Mouse (Mus musculus): ENCODE data around the gene Olfr1176. TPM values are rescaled to one million over a fixed set of nuclear protein-coding genes. Genes with fewer than 3 reads are reported as not detected.

Olfr1176 gene
- polyA plus RNA-seq (2014; fragmentation: Nextera tagmentation; extraction: Ambion mirVana) = not detected in 2 replicates

- no peak for ATAC-seq (replicated peaks; ENCODE audit: insufficient number of reproducible peaks, low FRiP score, low TSS enrichment, low read depth)
- 66% methylated on average over 1 of the region's 1 CpGs for WGBS
- H3K4me1 ChIP-seq (ENCODE audit: control insufficient read depth, insufficient read depth, low read length) = no peaks in the 10 kb centered on the region
Measured at GRCm38 (mm10) chr2:88336421-88336820, at the start of gene Olfr1176. Gene Olfr1176 (plus strand): TSS chr2:88336721.

GRCm38 (mm10) chr2:88315035-88315434 lies 21.5 kb upstream of the Olfr1176 start, which contains the start of gene Olfr1174-ps:
Gene Olfr1174-ps (minus strand): TSS chr2:88315135.
- Histone ChIP-seq H3K9me3 (replicated peaks; ENCODE audit: control insufficient read depth, low read length) (no peaks in the 10 kb centered on the region), H3K4me1 (ENCODE audit: control insufficient read depth, insufficient read depth, low read length) (no peaks in the 10 kb centered on the region), H3K27me3 (ENCODE audit: control insufficient read depth, insufficient read depth, low read length) (no peaks in the 10 kb centered on the region), H3K9ac (replicated peaks; ENCODE audit: low read length) (no peak within 1 kb of the TSS), H3K4me3 (ENCODE audit: low read depth, low read length) (no peak within 1 kb of the TSS), H3K36me3 (replicated peaks; ENCODE audit: control insufficient read depth, insufficient read depth, low read depth, low read length) (no peaks in the 10 kb centered on the region), H3K4me2 (ENCODE audit: low read depth, low read length) (no peak within 1 kb of the TSS), H3K27ac (replicated peaks; ENCODE audit: low read depth, low read length) (no peak within 1 kb of the TSS)
- ATAC-seq (replicated peaks; ENCODE audit: insufficient number of reproducible peaks, low FRiP score, low TSS enrichment, low read depth) = no peak
- WGBS = 93% methylated on average over 4 of the region's 4 CpGs
- no peak for DNase-seq (ENCODE audit: low spot score)

More at GRCm38 (mm10) chr2:88336421-88336820, at the start of gene Olfr1176:
- Histone ChIP-seq H3K9me3 (replicated peaks; ENCODE audit: control insufficient read depth, low read length) (no peaks in the 10 kb centered on the region), H3K9ac (replicated peaks; ENCODE audit: low read length) (no peak within 1 kb of the TSS), H3K27me3 (ENCODE audit: control insufficient read depth, insufficient read depth, low read length) (no peaks in the 10 kb centered on the region), H3K27ac (replicated peaks; ENCODE audit: low read depth, low read length) (no peak within 1 kb of the TSS), H3K4me2 (ENCODE audit: low read depth, low read length) (no peak within 1 kb of the TSS), H3K36me3 (replicated peaks; ENCODE audit: control insufficient read depth, insufficient read depth, low read depth, low read length) (no peaks in the 10 kb centered on the region), H3K4me3 (ENCODE audit: low read depth, low read length) (no peak within 1 kb of the TSS)
- DNase-seq (ENCODE audit: low spot score) = no peak

GRCm38 (mm10) chr2:88327115-88327514 lies 9.4 kb upstream of the Olfr1176 start, which contains the start of gene Olfr1175-ps:
Gene Olfr1175-ps (minus strand): TSS chr2:88327215.
- 83% methylated on average over 2 of the region's 2 CpGs for WGBS
- ATAC-seq (replicated peaks; ENCODE audit: insufficient number of reproducible peaks, low FRiP score, low TSS enrichment, low read depth) (no peak), DNase-seq (ENCODE audit: low spot score) (no peak)
- no peak within 1 kb of the TSS for H3K4me3 ChIP-seq (ENCODE audit: low read depth, low read length)
- no peaks in the 10 kb centered on the region for H3K9me3 ChIP-seq (replicated peaks; ENCODE audit: control insufficient read depth, low read length)
- H3K27ac ChIP-seq (replicated peaks; ENCODE audit: low read depth, low read length) = no peak within 1 kb of the TSS
- no peaks in the 10 kb centered on the region for H3K4me1 ChIP-seq (ENCODE audit: control insufficient read depth, insufficient read depth, low read length)
- H3K36me3 ChIP-seq (replicated peaks; ENCODE audit: control insufficient read depth, insufficient read depth, low read depth, low read length) = no peaks in the 10 kb centered on the region
- no peak within 1 kb of the TSS for H3K9ac ChIP-seq (replicated peaks; ENCODE audit: low read length)
- H3K4me2 ChIP-seq (ENCODE audit: low read depth, low read length) = no peak within 1 kb of the TSS
- H3K27me3 ChIP-seq (ENCODE audit: control insufficient read depth, insufficient read depth, low read length) = no peaks in the 10 kb centered on the region

- Histone ChIP-seq H3K9me3 (replicated peaks; ENCODE audit: control insufficient read depth, low read length) (no peaks in the 10 kb centered on the region), H3K36me3 (replicated peaks; ENCODE audit: control insufficient read depth, insufficient read depth, low read depth, low read length) (no peaks in the 10 kb centered on the region), H3K9ac (replicated peaks; ENCODE audit: low read length) (no peak within 1 kb of the TSS), H3K4me2 (ENCODE audit: low read depth, low read length) (no peak within 1 kb of the TSS), H3K27me3 (ENCODE audit: control insufficient read depth, insufficient read depth, low read length) (no peaks in the 10 kb centered on the region), H3K27ac (replicated peaks; ENCODE audit: low read depth, low read length) (no peak within 1 kb of the TSS), H3K4me3 (ENCODE audit: low read depth, low read length) (no peak within 1 kb of the TSS), H3K4me1 (ENCODE audit: control insufficient read depth, insufficient read depth, low read length) (no peaks in the 10 kb centered on the region)
- DNase-seq (ENCODE audit: low spot score) (no peak), ATAC-seq (replicated peaks; ENCODE audit: insufficient number of reproducible peaks, low FRiP score, low TSS enrichment, low read depth) (no peak)
- 88% methylated on average over 1 of the region's 1 CpGs for WGBS
Measured at GRCm38 (mm10) chr2:88346392-88346791, 9.9 kb downstream of the Olfr1176 start, which contains the start of gene Olfr1177-ps. Gene Olfr1177-ps (minus strand): TSS chr2:88346492.

GRCm38 (mm10) chr2:88356304-88356703 lies 19.8 kb downstream of the Olfr1176 start:
- no peak overlapping the region for H3K4me3 ChIP-seq (ENCODE audit: low read depth, low read length)
- no peaks in the 10 kb centered on the region for H3K9me3 ChIP-seq (replicated peaks; ENCODE audit: control insufficient read depth, low read length)
- no peak overlapping the region for H3K27ac ChIP-seq (replicated peaks; ENCODE audit: low read depth, low read length)
- DNase-seq (ENCODE audit: low spot score) = peak; percentile 69
- WGBS = 6% methylated on average over 2 of the region's 2 CpGs
- H3K4me1 ChIP-seq (ENCODE audit: control insufficient read depth, insufficient read depth, low read length) = no peaks in the 10 kb centered on the region
- H3K9ac ChIP-seq (replicated peaks; ENCODE audit: low read length) = no peak overlapping the region
- ATAC-seq (replicated peaks; ENCODE audit: insufficient number of reproducible peaks, low FRiP score, low TSS enrichment, low read depth) = no peak
- no peak overlapping the region for H3K4me2 ChIP-seq (ENCODE audit: low read depth, low read length)
- H3K27me3 ChIP-seq (ENCODE audit: control insufficient read depth, insufficient read depth, low read length) = no peaks in the 10 kb centered on the region
- H3K36me3 ChIP-seq (replicated peaks; ENCODE audit: control insufficient read depth, insufficient read depth, low read depth, low read length) = no peaks in the 10 kb centered on the region

- 89% methylated on average over 1 of the region's 1 CpGs for WGBS
- H3K4me3 ChIP-seq (ENCODE audit: low read depth, low read length) = no peak within 1 kb of the TSS
- no peak within 1 kb of the TSS for H3K27ac ChIP-seq (replicated peaks; ENCODE audit: low read depth, low read length)
- H3K36me3 ChIP-seq (replicated peaks; ENCODE audit: control insufficient read depth, insufficient read depth, low read depth, low read length) = no peaks in the 10 kb centered on the region
- ATAC-seq (replicated peaks; ENCODE audit: insufficient number of reproducible peaks, low FRiP score, low TSS enrichment, low read depth) (no peak), DNase-seq (ENCODE audit: low spot score) (no peak)
- H3K9ac ChIP-seq (replicated peaks; ENCODE audit: low read length) = no peak within 1 kb of the TSS
- H3K9me3 ChIP-seq (replicated peaks; ENCODE audit: control insufficient read depth, low read length) = no peaks in the 10 kb centered on the region
- H3K27me3 ChIP-seq (ENCODE audit: control insufficient read depth, insufficient read depth, low read length) = no peaks in the 10 kb centered on the region
- H3K4me1 ChIP-seq (ENCODE audit: control insufficient read depth, insufficient read depth, low read length) = no peaks in the 10 kb centered on the region
- H3K4me2 ChIP-seq (ENCODE audit: low read depth, low read length) = no peak within 1 kb of the TSS
Measured at GRCm38 (mm10) chr2:88386762-88387161, 50.2 kb downstream of the Olfr1176 start, which contains the start of gene Olfr1178. Gene Olfr1178 (plus strand): TSS chr2:88387062.

Other genes with a start within 250 kb of the Olfr1176 start
- gene Olfr1164, start 242.8 kb upstream of the Olfr1176 start, polyA plus RNA-seq (2014; fragmentation: Nextera tagmentation; extraction: Ambion mirVana) = not detected in 2 replicates
- gene Olfr1166, start 208.4 kb upstream of the Olfr1176 start, polyA plus RNA-seq (2014; fragmentation: Nextera tagmentation; extraction: Ambion mirVana) = not detected in 2 replicates
- not detected in 2 replicates for gene Olfr1167, start 181.5 kb upstream of the Olfr1176 start, polyA plus RNA-seq (2014; fragmentation: Nextera tagmentation; extraction: Ambion mirVana)
- gene Olfr1168, start 154.8 kb upstream of the Olfr1176 start, polyA plus RNA-seq (2014; fragmentation: Nextera tagmentation; extraction: Ambion mirVana) = not detected in 2 replicates
- not detected in 2 replicates for gene Olfr1170, start 108.4 kb upstream of the Olfr1176 start, polyA plus RNA-seq (2014; fragmentation: Nextera tagmentation; extraction: Ambion mirVana)
- gene Olfr1173, start 56.8 kb upstream of the Olfr1176 start, polyA plus RNA-seq (2014; fragmentation: Nextera tagmentation; extraction: Ambion mirVana) = not detected in 2 replicates
- gene Olfr1174-ps, start 21.6 kb upstream of the Olfr1176 start, polyA plus RNA-seq (2014; fragmentation: Nextera tagmentation; extraction: Ambion mirVana) = not detected in 2 replicates
- not detected in 2 replicates for gene Olfr1175-ps, start 9.5 kb upstream of the Olfr1176 start, polyA plus RNA-seq (2014; fragmentation: Nextera tagmentation; extraction: Ambion mirVana)
- gene Olfr1177-ps, start 9.8 kb downstream of the Olfr1176 start, polyA plus RNA-seq (2014; fragmentation: Nextera tagmentation; extraction: Ambion mirVana) = not detected in 2 replicates
- not detected in 2 replicates for gene Olfr1178, start 50.3 kb downstream of the Olfr1176 start, polyA plus RNA-seq (2014; fragmentation: Nextera tagmentation; extraction: Ambion mirVana)
- gene Olfr1179, start 69.7 kb downstream of the Olfr1176 start, polyA plus RNA-seq (2014; fragmentation: Nextera tagmentation; extraction: Ambion mirVana) = not detected in 2 replicates
- gene Olfr1180, start 82.4 kb downstream of the Olfr1176 start, polyA plus RNA-seq (2014; fragmentation: Nextera tagmentation; extraction: Ambion mirVana) = not detected in 2 replicates
- not detected in 2 replicates for gene Olfr1181, start 89.5 kb downstream of the Olfr1176 start, polyA plus RNA-seq (2014; fragmentation: Nextera tagmentation; extraction: Ambion mirVana)
- gene Gm13757, start 112.4 kb downstream of the Olfr1176 start, polyA plus RNA-seq (2014; fragmentation: Nextera tagmentation; extraction: Ambion mirVana) = not detected in 2 replicates
- gene Olfr1183, start 118.1 kb downstream of the Olfr1176 start, polyA plus RNA-seq (2014; fragmentation: Nextera tagmentation; extraction: Ambion mirVana) = not detected in 2 replicates
- gene Olfr1184, start 146.9 kb downstream of the Olfr1176 start, polyA plus RNA-seq (2014; fragmentation: Nextera tagmentation; extraction: Ambion mirVana) = not detected in 2 replicates
- gene Olfr1185-ps1, start 156.6 kb downstream of the Olfr1176 start, polyA plus RNA-seq (2014; fragmentation: Nextera tagmentation; extraction: Ambion mirVana) = not detected in 2 replicates
- gene Olfr1186, start 181.8 kb downstream of the Olfr1176 start, polyA plus RNA-seq (2014; fragmentation: Nextera tagmentation; extraction: Ambion mirVana) = not detected in 2 replicates
- gene Olfr1188, start 220.2 kb downstream of the Olfr1176 start, polyA plus RNA-seq (2014; fragmentation: Nextera tagmentation; extraction: Ambion mirVana) = not detected in 2 replicates
- not detected in 2 replicates for gene Olfr1189, start 249.7 kb downstream of the Olfr1176 start, polyA plus RNA-seq (2014; fragmentation: Nextera tagmentation; extraction: Ambion mirVana)

Data from embryonic facial prominence, embryonic 11.5 days (tissue).